ENCODE assay signal across 8 mouse cellular contexts in genomic region chr10:4430399-4430798, GRCm38 (mm10). TPM values are rescaled to one million over a fixed set of nuclear protein-coding genes. Genes with fewer than 3 reads are reported as not detected.
DNase-seq lines count a peak whose midpoint lies in the region; ATAC-seq lines count a peak whose summit lies in the region.

No protein-coding gene starts in this region.

- peak overlapping the region; percentile 84; the same call in 1 of the 2 replicates for H3K4me3 ChIP-seq in heart, embryonic 16.5 days (ENCODE audit: low read length)
- H3K4me3 ChIP-seq in limb, embryonic 13.5 days = no peak overlapping the region

- H3K9me3 ChIP-seq in heart, embryonic 16.5 days (replicated peaks; ENCODE audit: control insufficient read depth, low read length) = no peaks in the 10 kb centered on the region
- H3K9me3 ChIP-seq in limb, embryonic 13.5 days = no peaks in the 10 kb centered on the region

- DNase-seq in heart, postnatal 10 days = no peak
- peak; percentile 12 to 31 for DNase-seq in spleen, postnatal 36 days (ENCODE audit: low spot score in 2 of 2)
- DNase-seq in spleen, adult 12 weeks (ENCODE audit: low spot score) = no peak
- DNase-seq in splenic B cell, adult 2 months (ENCODE audit: low read depth, low spot score) = peak; percentile 52
- DNase-seq in adrenal gland, postnatal 4 days (ENCODE audit: low spot score in 2 of 2) = no peak
- DNase-seq in kidney, adult 8-10 months = no peak

- H3K36me3 ChIP-seq in heart, embryonic 16.5 days (ENCODE audit: control insufficient read depth, insufficient read depth) = peaks cover 26% of the 10 kb centered on the region
- peaks cover 28% of the 10 kb centered on the region for H3K36me3 ChIP-seq in limb, embryonic 13.5 days
- H3K36me3 ChIP-seq in splenic B cell, adult 2 months (ENCODE audit: control insufficient read depth, insufficient read depth, low read length, poor library complexity, severe bottlenecking) = peaks cover under 1% of the 10 kb centered on the region; the same call in 1 of the 2 replicates

- peaks cover 26% of the 10 kb centered on the region for H3K4me1 ChIP-seq in heart, embryonic 16.5 days (ENCODE audit: control insufficient read depth, insufficient read depth, low read length)
- peaks cover 12% of the 10 kb centered on the region for H3K4me1 ChIP-seq in limb, embryonic 13.5 days

- peak overlapping the region; percentile 97 for H3K4me2 ChIP-seq in heart, embryonic 16.5 days (ENCODE audit: low read depth, low read length)
- peak overlapping the region; percentile 75; the same call in 1 of the 2 replicates for H3K4me2 ChIP-seq in limb, embryonic 13.5 days (replicated peaks)

- peak overlapping the region; percentile 89 for H3K27ac ChIP-seq in heart, embryonic 16.5 days (ENCODE audit: low read length)
- no peak overlapping the region for H3K27ac ChIP-seq in limb, embryonic 13.5 days

- ATAC-seq in heart, embryonic 16.5 days (replicated peaks; ENCODE audit: extremely low read depth, insufficient read depth, low FRiP score) = no peak
- ATAC-seq in limb, embryonic 13.5 days (ENCODE audit: low FRiP score, low read depth) = no peak

- WGBS in heart, embryonic 16.5 days = 81% methylated on average over 8 of the region's 8 CpGs
- WGBS in limb, embryonic 13.5 days = 88% methylated on average over 8 of the region's 8 CpGs

- H3K9ac ChIP-seq in heart, embryonic 16.5 days (ENCODE audit: low read length) = peak overlapping the region; percentile 92; the same call in 1 of the 2 replicates
- H3K9ac ChIP-seq in limb, embryonic 13.5 days = peak overlapping the region; percentile 87; the same call in 1 of the 2 replicates

- intact Hi-C loops in heart, postnatal 10 days (cut with DNase I) = no loop called here

- H3K27me3 ChIP-seq in heart, embryonic 16.5 days (ENCODE audit: control insufficient read depth, insufficient read depth, low read length) = no peaks in the 10 kb centered on the region
- no peaks in the 10 kb centered on the region for H3K27me3 ChIP-seq in limb, embryonic 13.5 days
- no peaks in the 10 kb centered on the region for H3K27me3 ChIP-seq in splenic B cell, adult 2 months (ENCODE audit: control insufficient read depth, insufficient read depth, low read length, poor library complexity, severe bottlenecking)

RNA-seq across cellular contexts. Expression of gene Rmnd1, which starts 1.8 kb away (rescaled TPM):
- polyA plus RNA-seq in heart, embryonic 16.5 days (2015; fragmentation: Nextera tagmentation; extraction: Ambion mirVana) = 119 and 122 TPM in 2 replicates
- 10 to 100 TPM; 48.5 to 49.9 TPM for total RNA-seq in heart, postnatal 10 days (2021)
- polyA plus RNA-seq in limb, embryonic 13.5 days (2015; fragmentation: Nextera tagmentation; extraction: Ambion mirVana) = 52.3 and 54.8 TPM in 2 replicates
- 10 to 100 TPM; 46.8 to 49.4 TPM for total RNA-seq in adrenal gland, postnatal 4 days (2021)

RNA-seq across cellular contexts. Expression of gene Armt1, which starts 1.9 kb away (rescaled TPM):
- 16.2 and 18.0 TPM in 2 replicates for polyA plus RNA-seq in heart, embryonic 16.5 days (2015; fragmentation: Nextera tagmentation; extraction: Ambion mirVana)
- 1 to 10 TPM; 8.2 to 8.9 TPM for total RNA-seq in heart, postnatal 10 days (2021)
- 21.6 and 22.2 TPM in 2 replicates for polyA plus RNA-seq in limb, embryonic 13.5 days (2015; fragmentation: Nextera tagmentation; extraction: Ambion mirVana)
- total RNA-seq in adrenal gland, postnatal 4 days (2021) = 10 to 100 TPM; 20.0 to 21.6 TPM

RNA-seq across cellular contexts. Expression of gene Zbtb2, which starts 42.5 kb away (rescaled TPM):
- 9.0 and 10.0 TPM in 2 replicates for polyA plus RNA-seq in heart, embryonic 16.5 days (2015; fragmentation: Nextera tagmentation; extraction: Ambion mirVana)
- total RNA-seq in heart, postnatal 10 days (2021) = 1 to 10 TPM; 8.9 to 9.2 TPM
- polyA plus RNA-seq in limb, embryonic 13.5 days (2015; fragmentation: Nextera tagmentation; extraction: Ambion mirVana) = 14.6 and 16.4 TPM in 2 replicates
- total RNA-seq in adrenal gland, postnatal 4 days (2021) = 10 to 100 TPM; 11.1 to 13.4 TPM

RNA-seq across cellular contexts. Expression of gene Ccdc170, which starts 51.9 kb away (rescaled TPM):
- 0.18 and 0.19 TPM in 2 replicates for polyA plus RNA-seq in heart, embryonic 16.5 days (2015; fragmentation: Nextera tagmentation; extraction: Ambion mirVana)
- total RNA-seq in heart, postnatal 10 days (2021) = under 1 TPM; 0.07 to 0.34 TPM
- polyA plus RNA-seq in limb, embryonic 13.5 days (2015; fragmentation: Nextera tagmentation; extraction: Ambion mirVana) = 0.20 TPM in 1 of 2 replicates, not detected in the other
- total RNA-seq in adrenal gland, postnatal 4 days (2021) = 1 to 10 TPM in 1 of 2 experiments, under 1 TPM in 1; 0.79 to 2.0 TPM

Comparison
In these comparisons a context has a peak if more than half of its experiments do, and no peak if none do; other contexts are left out.
1. DNase-seq: peak in spleen, postnatal 36 days (2 of 2) and splenic B cell, adult 2 months (single experiment); none in heart, postnatal 10 days (0 of 2), spleen, adult 12 weeks (single experiment), adrenal gland, postnatal 4 days (0 of 2) and kidney, adult 8-10 months (0 of 2).